Comparison of ENCODE assay signal across 24 mouse cellular contexts in genomic region chr11:119873643-119874042, GRCm38 (mm10). TPM values are rescaled to one million over a fixed set of nuclear protein-coding genes. Genes with fewer than 3 reads are reported as not detected.
A peak's percentile ranks its signal among the peaks of the same experiment; 100 is the strongest.
DNase-seq lines count a peak whose midpoint lies in the region; ATAC-seq and TF ChIP-seq lines count a peak whose summit lies in the region.
"Had no signal": no experiment of that assay in that cellular context is flagged by ENCODE, and none has a peak within 500 bp of the region (broad histone marks: within the 10 kb centered on the region; RNA-seq: fewer than 3 reads in every experiment).

No protein-coding gene starts in this region.

- intact Hi-C loops in gastrocnemius, postnatal 36 days (cut with DNase I) = no loop called here

- TF ChIP-seq CTCF in lung, adult 2 months (IDR thresholded peaks at IDR 0.05; ENCODE audit: insufficient read depth, low read length) = no peak
- no peak for TF ChIP-seq CTCF in lung, postnatal 0 days (IDR thresholded peaks at IDR 0.05)
- no peak for TF ChIP-seq CTCF in stomach, postnatal 0 days (IDR thresholded peaks at IDR 0.05; ENCODE audit: low read depth)

- no peak overlapping the region for H3K27ac ChIP-seq in lung, postnatal 0 days (ENCODE audit: low read length)
- H3K27ac ChIP-seq in stomach, postnatal 0 days (replicated peaks) = no peak overlapping the region
- H3K27ac ChIP-seq: embryonic facial prominence, embryonic 13.5 days; embryonic facial prominence, embryonic 15.5 days; forebrain, embryonic 10.5 days; forebrain, embryonic 12.5 days had no signal

- TF ChIP-seq POLR2A in lung, adult 2 months (IDR thresholded peaks at IDR 0.05; ENCODE audit: borderline replicate concordance, extremely low read depth, low read depth, low read length) = no peak

- no peaks in the 10 kb centered on the region for H3K27me3 ChIP-seq in lung, postnatal 0 days (replicated peaks; ENCODE audit: insufficient read depth, low read length)
- H3K27me3 ChIP-seq in megakaryocyte, embryonic 14.5 days (replicated peaks) = no peaks in the 10 kb centered on the region
- no peaks in the 10 kb centered on the region for H3K27me3 ChIP-seq in stomach, postnatal 0 days (ENCODE audit: control insufficient read depth, insufficient read depth, low read length)
- H3K27me3 ChIP-seq: embryonic facial prominence, embryonic 13.5 days; embryonic facial prominence, embryonic 15.5 days; forebrain, embryonic 12.5 days had no signal

- no peak overlapping the region for H3K9ac ChIP-seq in lung, postnatal 0 days (replicated peaks; ENCODE audit: low read depth)
- H3K9ac ChIP-seq in stomach, postnatal 0 days (ENCODE audit: low read length) = no peak overlapping the region
- H3K9ac ChIP-seq: embryonic facial prominence, embryonic 13.5 days; embryonic facial prominence, embryonic 15.5 days; forebrain, embryonic 12.5 days had no signal

- WGBS in lung, adult 2 months = 63% methylated on average over 4 of the region's 4 CpGs
- WGBS in lung, postnatal 0 days = 56% methylated on average over 4 of the region's 4 CpGs
- WGBS in stomach, postnatal 0 days = 83% methylated on average over 4 of the region's 4 CpGs

- ATAC-seq in lung, postnatal 0 days = peak; percentile 93
- no peak for ATAC-seq in megakaryocyte, adult 5-6 weeks (ENCODE audit: poor library complexity, severe bottlenecking)
- peak; percentile 43; the same call in 1 of the 2 replicates for ATAC-seq in stomach, postnatal 0 days (ENCODE audit: low FRiP score, low TSS enrichment)
- ATAC-seq: forebrain, embryonic 14.5 days had no signal

- no peak overlapping the region for H3K4me3 ChIP-seq in lung, adult 2 months (replicated peaks; ENCODE audit: extremely low read depth, low read depth, low read length)
- H3K4me3 ChIP-seq in lung, postnatal 0 days (ENCODE audit: low read depth, low read length) = no peak overlapping the region
- H3K4me3 ChIP-seq in megakaryocyte, embryonic 14.5 days (replicated peaks) = peak overlapping the region; percentile 46
- H3K4me3 ChIP-seq in stomach, postnatal 0 days (ENCODE audit: low read depth, low read length) = no peak overlapping the region
- H3K4me3 ChIP-seq: embryonic facial prominence, embryonic 13.5 days; embryonic facial prominence, embryonic 15.5 days; erythroblast, embryonic 14.5 days; forebrain, embryonic 10.5 days; forebrain, embryonic 12.5 days had no signal

- peaks cover 17% of the 10 kb centered on the region for H3K36me3 ChIP-seq in lung, postnatal 0 days (ENCODE audit: insufficient read depth, low read length)
- H3K36me3 ChIP-seq in megakaryocyte, embryonic 14.5 days (replicated peaks; ENCODE audit: low read length) = peaks cover 96% of the 10 kb centered on the region
- H3K36me3 ChIP-seq in stomach, postnatal 0 days (ENCODE audit: control insufficient read depth, insufficient read depth, low read length) = peaks cover 30% of the 10 kb centered on the region

- H3K4me2 ChIP-seq in lung, postnatal 0 days (replicated peaks; ENCODE audit: low read depth, low read length) = no peak overlapping the region
- no peak overlapping the region for H3K4me2 ChIP-seq in stomach, postnatal 0 days (replicated peaks; ENCODE audit: low read depth)
- H3K4me2 ChIP-seq: embryonic facial prominence, embryonic 13.5 days; embryonic facial prominence, embryonic 15.5 days; forebrain, embryonic 12.5 days had no signal

- peak; percentile 10 to 26 for DNase-seq in lung, adult 18-20 months
- DNase-seq in lung, adult 2 months = no peak
- DNase-seq in lung, postnatal 0 days (ENCODE audit: low spot score) = peak; percentile 72
- DNase-seq in lung, postnatal 14 days = no peak
- no peak for DNase-seq in stomach, postnatal 0 days (ENCODE audit: low spot score)
- DNase-seq in gastrocnemius, postnatal 36 days = no peak
- DNase-seq: adrenal gland, adult 2 months; adrenal gland, postnatal 10 days; adrenal gland, postnatal 25 days; cerebellum, adult 11 months; cerebellum, adult 18-20 months; cerebellum, adult 8-10 months; cerebellum, adult 9-11 months; cerebellum, postnatal 14 days; cerebellum, postnatal 36 days; embryo, embryonic 11 days had no signal

- no peaks in the 10 kb centered on the region for H3K4me1 ChIP-seq in lung, adult 2 months (ENCODE audit: control insufficient read depth, insufficient read depth, low read length)
- H3K4me1 ChIP-seq in lung, postnatal 0 days (ENCODE audit: insufficient read depth, low read depth, low read length) = no peaks in the 10 kb centered on the region
- peaks cover 22% of the 10 kb centered on the region for H3K4me1 ChIP-seq in megakaryocyte, embryonic 14.5 days
- no peaks in the 10 kb centered on the region for H3K4me1 ChIP-seq in stomach, postnatal 0 days (replicated peaks; ENCODE audit: control insufficient read depth, insufficient read depth)
- H3K4me1 ChIP-seq: embryonic facial prominence, embryonic 13.5 days; embryonic facial prominence, embryonic 15.5 days; forebrain, embryonic 10.5 days; forebrain, embryonic 12.5 days had no signal

- no peaks in the 10 kb centered on the region for H3K9me3 ChIP-seq in lung, postnatal 0 days (ENCODE audit: low read length)
- no peaks in the 10 kb centered on the region for H3K9me3 ChIP-seq in megakaryocyte, embryonic 14.5 days
- H3K9me3 ChIP-seq in stomach, postnatal 0 days (ENCODE audit: control insufficient read depth, low read length) = no peaks in the 10 kb centered on the region
- H3K9me3 ChIP-seq: embryonic facial prominence, embryonic 13.5 days; embryonic facial prominence, embryonic 15.5 days; forebrain, embryonic 10.5 days; forebrain, embryonic 12.5 days had no signal

- no peak for TF ChIP-seq EP300 in lung, postnatal 0 days (IDR thresholded peaks at IDR 0.05)
- TF ChIP-seq EP300 in stomach, postnatal 0 days (optimal IDR thresholded peaks at IDR 0.05) = no peak

RNA-seq across cellular contexts. Expression of gene Chmp6, which starts 39.6 kb away (rescaled TPM):
- 50.2 and 51.0 TPM in 2 replicates for polyA plus RNA-seq in lung, adult 2 months (2012; rRNA removed)
- polyA plus RNA-seq in lung, postnatal 0 days (2015; fragmentation: Nextera tagmentation; extraction: Ambion mirVana) = 83.6 and 89.9 TPM in 2 replicates
- 58.8 and 62.5 TPM in 2 replicates for polyA plus RNA-seq in megakaryocyte, embryonic 14.5 days (2012; ENCODE audit: insufficient read depth, low replicate concordance)
- total RNA-seq in megakaryocyte, adult 5-6 weeks (2015) = 20.7 and 21.7 TPM in 2 replicates
- total RNA-seq in megakaryocyte, adult 5-6 weeks (2017) = 54.8 and 79.3 TPM in 2 replicates
- 84.5 and 85.3 TPM in 2 replicates for polyA plus RNA-seq in stomach, postnatal 0 days (2015; fragmentation: Nextera tagmentation; extraction: Ambion mirVana)
- total RNA-seq in gastrocnemius, postnatal 36 days (2021) = 10 to 100 TPM; 23.6 to 28.6 TPM

Comparison
In these comparisons a context has a peak if more than half of its experiments do, and no peak if none do; other contexts are left out.
1. DNase-seq: peak in lung, adult 18-20 months (2 of 2) and lung, postnatal 0 days (single experiment); none in lung, adult 2 months (single experiment), lung, postnatal 14 days (single experiment), stomach, postnatal 0 days (single experiment) and gastrocnemius, postnatal 36 days (0 of 2).